Mouse (Mus musculus) lung, adult 18-20 months (tissue): Measurements from ENCODE around the gene Wasf3.
"Not testable (repeated sequence)": the region's sequence is repeated elsewhere in the genome, so short reads cannot be mapped to it uniquely, and the experiment has no call there.

Experiments used
- DNase-seq, 2 experiments: peaks; one replicate each; pipeline ENCODE4 v3.0.0; 2022; ENCODE audit warnings: mixed read lengths in 2 of 2

Gene Wasf3

DNA sequence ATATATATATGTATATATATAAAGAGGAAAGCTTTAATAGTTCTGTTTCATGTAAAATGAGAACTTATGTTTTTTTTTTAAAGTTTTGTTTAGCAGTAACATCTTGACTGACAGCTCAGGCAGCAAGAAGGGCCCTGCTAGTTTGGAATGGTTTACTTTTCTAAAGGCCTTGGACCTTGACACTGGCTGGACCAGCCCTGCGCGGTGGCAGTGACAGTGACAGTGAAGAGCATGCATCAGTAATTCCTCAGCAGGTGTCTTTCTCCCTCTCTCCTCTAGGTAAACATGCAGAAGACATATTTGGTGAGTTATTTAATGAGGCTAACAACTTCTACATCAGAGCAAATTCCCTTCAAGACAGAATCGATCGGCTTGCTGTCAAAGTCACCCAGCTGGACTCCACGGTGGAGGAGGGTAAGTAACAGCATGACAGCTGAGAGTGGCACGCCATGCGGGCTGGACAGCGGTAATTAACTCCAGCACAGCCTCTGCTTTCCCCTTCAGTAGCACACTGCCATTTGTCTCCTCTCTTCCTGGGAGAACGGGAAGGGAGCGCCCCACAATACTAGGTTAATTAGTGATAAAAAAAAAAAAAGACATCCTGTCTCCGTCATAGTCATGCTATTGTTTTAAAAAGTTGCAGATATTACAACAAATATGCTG is 66.9 kb downstream of the Wasf3 start:
- no peak for DNase-seq

DNA sequence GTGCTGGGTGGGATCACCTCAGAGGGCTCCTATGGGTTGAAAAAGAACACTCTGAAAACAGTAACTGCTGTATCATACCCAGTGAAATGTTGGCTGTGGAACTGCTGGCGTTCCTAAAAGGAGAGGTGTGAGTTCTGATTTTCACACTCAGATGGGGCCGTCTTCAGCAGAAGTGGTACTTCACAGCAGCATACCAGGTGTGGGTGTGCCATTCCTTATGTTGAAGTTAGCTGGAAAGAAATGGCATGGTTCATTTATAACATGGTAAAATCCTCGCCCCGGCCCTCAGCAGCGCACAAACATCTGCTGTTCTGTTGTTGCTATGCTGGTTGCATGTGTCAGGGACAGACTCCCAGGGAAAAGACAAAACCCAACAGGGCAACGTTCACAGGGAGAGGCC is 68.8 kb downstream of the Wasf3 start:
- DNase-seq, result no peak

DNA sequence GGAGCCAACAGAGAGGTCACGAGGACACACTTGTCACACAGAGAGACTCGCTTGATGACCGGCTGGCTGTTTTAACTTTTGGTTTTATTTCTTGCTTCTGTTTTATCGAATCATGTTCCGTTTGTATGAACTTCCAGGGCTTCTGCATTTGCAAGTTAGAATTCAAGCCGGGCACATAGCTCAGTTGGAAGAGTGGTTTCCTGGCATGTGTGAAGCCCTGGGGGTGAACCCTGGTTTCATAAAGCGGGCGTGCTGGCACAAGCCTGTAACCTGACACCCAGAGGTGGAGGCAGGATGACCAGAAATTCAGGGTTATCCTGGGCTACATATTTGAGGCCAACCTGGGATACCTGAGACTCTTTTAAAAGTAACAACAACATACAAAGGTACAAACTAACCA is 76.8 kb downstream of the Wasf3 start:
- DNase-seq, result peak; percentile 6 to 27

DNA sequence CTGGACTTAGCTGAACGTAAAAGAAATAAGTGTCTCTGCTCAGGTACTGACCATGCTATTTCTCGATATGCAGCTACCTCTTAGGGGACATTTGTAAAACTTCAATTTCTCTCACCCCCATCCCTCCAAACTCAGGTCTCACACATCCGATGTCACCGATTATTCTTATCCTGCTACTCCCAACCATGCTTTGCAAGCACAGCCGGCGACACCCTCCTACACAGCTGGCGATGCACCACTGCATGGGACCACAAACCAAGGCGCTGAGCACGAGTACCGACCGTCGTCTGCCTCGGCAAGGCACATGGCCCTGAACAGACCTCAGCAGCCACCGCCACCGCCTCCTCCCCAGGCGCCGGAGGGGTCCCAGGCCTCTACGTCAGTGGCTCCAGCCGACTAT is 81.9 kb downstream of the Wasf3 start:
- DNase-seq, result no peak

DNA sequence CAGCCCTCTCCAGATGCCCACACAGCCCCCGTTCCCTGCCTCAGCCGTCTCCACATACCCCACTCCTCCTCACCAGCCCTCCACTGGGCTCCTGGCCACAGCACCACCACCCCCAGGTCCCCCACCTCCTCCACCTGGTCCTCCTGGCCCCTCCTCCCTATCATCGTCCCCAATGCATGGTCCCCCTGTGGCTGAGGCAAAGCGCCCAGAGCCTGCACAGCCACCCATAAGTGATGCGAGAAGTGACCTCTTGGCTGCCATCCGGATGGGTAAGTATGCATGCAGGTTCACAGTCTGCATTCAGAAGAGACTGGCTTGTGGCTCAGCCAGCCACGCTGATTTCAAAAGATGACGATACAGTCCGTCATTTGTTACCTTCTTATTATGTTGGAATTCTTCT is 83.5 kb downstream of the Wasf3 start:
- no peak for DNase-seq

DNA sequence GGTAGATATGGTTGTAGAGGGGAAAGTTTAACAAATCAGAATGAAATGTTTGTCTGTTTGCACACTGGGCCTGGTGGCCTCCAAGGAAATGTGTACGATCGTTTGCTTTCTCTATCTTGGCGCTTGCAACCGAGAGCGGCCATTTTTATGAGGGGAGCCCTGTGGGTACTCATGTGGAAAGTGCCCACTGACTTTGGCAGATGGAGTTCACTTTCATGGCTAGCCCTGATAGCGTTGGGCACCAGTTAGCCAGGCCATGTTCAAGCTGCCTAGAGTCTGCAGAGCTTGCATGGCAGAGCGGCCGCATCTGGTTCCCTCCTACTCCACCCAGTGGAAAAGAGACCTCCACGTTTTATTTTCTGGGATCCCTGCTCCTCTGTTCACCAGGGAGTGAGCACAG is 86.0 kb downstream of the Wasf3 start:
- DNase-seq, result no peak

DNA sequence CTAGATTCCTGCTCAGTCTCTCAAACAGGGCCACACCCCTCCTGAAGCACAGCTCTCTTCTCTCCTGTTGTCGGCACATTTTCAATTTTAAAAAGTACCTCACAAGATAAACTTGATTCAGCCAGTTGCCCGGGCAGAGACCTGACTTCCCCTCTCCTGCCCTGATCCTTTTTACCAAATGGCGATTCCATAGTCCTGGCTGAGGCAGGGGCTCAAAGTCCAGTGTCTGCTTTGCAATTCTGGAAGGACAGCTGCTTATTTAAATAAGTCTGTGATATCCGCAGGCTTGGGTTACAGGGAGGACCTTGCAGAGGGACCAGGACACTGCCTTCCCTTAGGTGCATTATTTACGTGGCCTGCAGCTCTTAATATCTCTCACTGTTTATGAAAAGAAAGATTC is 86.5 kb downstream of the Wasf3 start:
- DNase-seq, result no peak

DNA sequence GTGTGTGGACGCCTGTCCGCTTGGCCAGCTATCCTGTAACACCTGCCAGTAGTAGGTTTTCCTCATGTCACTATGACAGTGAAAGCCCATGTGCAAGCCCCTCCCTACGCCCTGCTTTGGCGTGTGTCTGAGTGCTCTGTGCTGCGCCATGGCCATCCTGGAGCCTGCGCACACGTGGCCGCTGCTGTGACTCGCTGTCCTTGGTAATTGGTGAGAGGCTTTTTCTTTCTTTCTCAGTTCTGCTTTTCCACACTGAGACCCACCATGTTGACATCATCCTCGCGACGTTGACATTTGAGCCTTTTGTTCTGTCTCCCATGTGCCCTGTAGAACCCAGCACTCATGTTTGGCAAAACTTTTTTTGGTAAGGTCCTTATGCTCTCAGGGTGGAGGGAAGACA is 87.0 kb downstream of the Wasf3 start:
- DNase-seq, result no peak

DNA sequence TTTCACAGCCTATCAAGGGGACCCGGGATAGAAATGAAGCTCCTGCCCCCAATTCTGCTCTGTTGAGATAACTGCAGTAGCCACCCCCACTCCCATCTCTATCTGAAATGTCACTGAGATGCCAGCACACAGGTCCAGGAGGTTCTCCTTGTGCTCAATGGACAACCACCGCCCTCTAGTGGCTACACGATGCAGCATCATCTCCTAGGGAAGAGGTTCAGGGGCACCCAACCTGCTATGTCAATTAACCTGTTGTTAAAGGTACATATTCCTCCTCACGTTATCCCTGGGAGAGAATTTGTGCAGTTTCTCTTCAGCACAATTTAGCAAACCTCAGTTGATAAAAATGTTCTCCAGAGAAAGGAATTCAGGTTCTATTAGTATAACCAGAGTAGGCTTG is 94.8 kb downstream of the Wasf3 start:
- peak; percentile 17 to 21 for DNase-seq

DNA sequence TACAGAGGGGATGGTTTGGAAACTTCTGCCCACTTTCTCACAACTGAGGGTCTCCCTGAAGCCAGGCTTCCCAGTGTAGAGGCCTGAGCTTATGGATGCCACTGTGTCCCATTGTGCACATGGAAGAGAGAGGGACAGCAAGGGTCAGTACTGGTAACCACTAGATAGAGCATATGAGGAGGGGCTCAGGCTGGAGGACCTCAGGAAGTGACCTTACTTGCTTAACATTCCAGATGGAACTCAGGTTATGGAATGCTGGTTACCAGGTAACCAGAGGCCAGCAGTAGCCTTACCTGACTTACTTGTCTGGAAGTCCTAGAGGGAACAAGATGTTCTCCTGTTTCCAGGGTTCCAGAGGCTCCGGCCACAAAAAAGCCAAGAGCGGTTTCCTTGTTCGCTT is 96.9 kb downstream of the Wasf3 start, which contains the start of gene Gm6408:
Gene Gm6408, plus strand, starts transcription at position 301 of the 400 bp plus-strand sequence.
- DNase-seq, result not testable (repeated sequence)

DNA sequence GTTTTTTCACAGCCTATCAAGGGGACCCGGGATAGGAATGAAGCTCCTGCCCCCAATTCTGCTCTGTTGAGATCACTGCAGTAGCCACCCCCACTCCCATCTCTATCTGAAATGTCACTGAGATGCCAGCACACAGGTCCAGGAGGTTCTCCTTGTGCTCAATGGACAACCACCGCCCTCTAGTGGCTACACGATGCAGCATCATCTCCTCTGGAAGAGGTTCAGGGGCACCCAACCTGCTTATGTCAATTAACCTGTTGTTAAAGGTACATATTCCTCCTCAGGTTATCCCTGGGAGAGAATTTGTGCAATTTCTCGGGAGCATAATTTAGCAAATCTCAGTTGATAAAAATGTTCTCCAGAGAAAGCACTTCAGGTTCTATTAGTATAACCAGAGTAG is 104.2 kb downstream of the Wasf3 start:
- DNase-seq, result peak; percentile 14 to 18

DNA sequence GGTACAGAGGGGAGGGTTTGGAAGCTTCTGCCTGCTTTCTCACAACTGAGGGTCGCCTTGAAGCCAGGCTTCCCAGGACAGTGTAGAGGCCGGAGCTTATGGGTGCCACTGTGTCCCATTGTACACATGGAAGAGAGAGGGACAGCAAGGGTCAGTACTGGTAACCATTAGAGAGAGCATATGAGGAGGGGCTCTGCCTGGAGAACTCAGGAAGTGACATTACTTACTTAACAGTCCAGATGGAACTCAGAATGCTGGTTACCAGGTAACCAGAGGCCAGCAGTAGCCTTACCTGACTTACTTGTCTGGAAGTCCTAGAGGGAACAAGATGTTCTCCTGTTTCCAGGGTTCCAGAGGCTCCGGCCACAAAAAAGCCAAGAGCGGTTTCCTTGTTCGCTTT is 106.3 kb downstream of the Wasf3 start, which contains the start of gene Gm6370:
Gene Gm6370, plus strand, starts transcription at position 301 of the 400 bp plus-strand sequence.
- not testable (repeated sequence) for DNase-seq

DNA sequence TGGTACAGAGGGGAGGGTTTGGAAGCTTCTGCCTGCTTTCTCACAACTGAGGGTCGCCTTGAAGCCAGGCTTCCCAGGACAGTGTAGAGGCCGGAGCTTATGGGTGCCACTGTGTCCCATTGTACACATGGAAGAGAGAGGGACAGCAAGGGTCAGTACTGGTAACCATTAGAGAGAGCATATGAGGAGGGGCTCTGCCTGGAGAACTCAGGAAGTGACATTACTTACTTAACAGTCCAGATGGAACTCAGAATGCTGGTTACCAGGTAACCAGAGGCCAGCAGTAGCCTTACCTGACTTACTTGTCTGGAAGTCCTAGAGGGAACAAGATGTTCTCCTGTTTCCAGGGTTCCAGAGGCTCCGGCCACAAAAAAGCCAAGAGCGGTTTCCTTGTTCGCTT is 117.3 kb downstream of the Wasf3 start, which contains the start of gene 4930449I24Rik:
Gene 4930449I24Rik, plus strand, starts transcription at position 301 of the 400 bp plus-strand sequence.
- DNase-seq, result not testable (repeated sequence)

DNA sequence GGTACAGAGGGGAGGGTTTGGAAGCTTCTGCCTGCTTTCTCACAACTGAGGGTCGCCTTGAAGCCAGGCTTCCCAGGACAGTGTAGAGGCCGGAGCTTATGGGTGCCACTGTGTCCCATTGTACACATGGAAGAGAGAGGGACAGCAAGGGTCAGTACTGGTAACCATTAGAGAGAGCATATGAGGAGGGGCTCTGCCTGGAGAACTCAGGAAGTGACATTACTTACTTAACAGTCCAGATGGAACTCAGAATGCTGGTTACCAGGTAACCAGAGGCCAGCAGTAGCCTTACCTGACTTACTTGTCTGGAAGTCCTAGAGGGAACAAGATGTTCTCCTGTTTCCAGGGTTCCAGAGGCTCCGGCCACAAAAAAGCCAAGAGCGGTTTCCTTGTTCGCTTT is 129.0 kb downstream of the Wasf3 start, which contains the start of gene Gm3402:
Gene Gm3402, plus strand, starts transcription at position 301 of the 400 bp plus-strand sequence.
- DNase-seq, result not testable (repeated sequence)
